Mouse (Mus musculus) spleen, adult 2 months (tissue): ENCODE data around the gene Mark3.

ENCODE experiments used
- CTCF ChIP-seq: fragments of 200-500 bp; IDR thresholded peaks from 2 replicates; pipeline ENCODE4 v1.5.1; 2011; ENCODE audit warnings: mild to moderate bottlenecking, inconsistent platforms; ENCODE audit not compliant: insufficient read depth, insufficient read length, insufficient replicate concordance; ENCODE audit errors: extremely low read depth
- POLR2A ChIP-seq: fragments of 200-500 bp; IDR thresholded peaks from 2 replicates; pipeline ENCODE4 v1.6.1; 2011; ENCODE audit warnings: low read depth, low read length, inconsistent platforms

GRCm38 (mm10) chr12:111667421-111667820 lies 93.1 kb downstream of the Mark3 start:
- TF ChIP-seq POLR2A (no peak), CTCF (no peak)
